Mouse (Mus musculus): ENCODE results near the gene Odf3.
"Not testable (repeated sequence)": the region's sequence is repeated elsewhere in the genome, so short reads cannot be mapped to it uniquely, and the experiment has no call there.

The Odf3 gene

DNA sequence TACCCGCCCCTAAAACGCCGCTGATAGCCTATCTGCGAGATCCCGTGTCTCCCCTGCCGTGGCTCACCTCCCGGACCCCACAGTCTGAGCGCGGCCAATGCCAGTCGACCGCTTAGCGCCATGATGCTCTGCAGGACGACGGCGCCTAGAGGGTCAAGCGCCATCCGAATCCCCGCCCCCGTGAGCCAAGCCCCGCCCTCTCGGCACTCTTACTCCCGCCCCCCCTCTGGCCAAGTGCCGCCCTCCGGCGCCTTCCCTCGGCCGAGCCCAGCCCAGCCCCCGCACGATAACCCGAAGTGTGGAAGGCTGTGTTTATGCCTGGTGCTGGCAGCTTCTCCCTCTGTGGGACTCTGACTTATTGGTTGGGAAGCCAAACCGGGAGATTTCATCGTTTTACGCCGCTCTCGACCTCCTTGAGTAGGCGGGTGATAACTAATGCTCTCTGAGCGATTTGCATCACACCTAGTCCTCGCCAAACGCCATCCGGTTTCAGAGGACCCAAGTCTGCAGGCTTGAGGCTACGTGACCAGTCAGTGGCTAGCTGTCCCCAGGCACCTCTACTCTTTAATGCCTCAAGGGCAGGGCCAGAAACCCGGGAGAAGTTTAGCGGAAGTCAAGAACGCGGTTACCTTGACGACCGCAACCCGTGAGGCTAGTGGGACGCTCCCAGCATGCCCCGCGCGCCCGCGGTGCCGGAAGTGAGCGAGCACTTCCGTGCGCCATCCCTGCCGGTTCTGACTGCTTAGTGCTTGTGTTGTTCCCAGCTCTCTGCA is 34.3 kb downstream of the Odf3 start, which contains the start of the genes Psmd13 and Sirt3:
Gene Psmd13 (plus strand): TSS at position 273 of the 773 bp plus-strand sequence.
Gene Sirt3 (minus strand): TSS at position 614 of the 773 bp plus-strand sequence.
- DNase-seq (ENCODE audit: low spot score), result peak; percentile 95

- no peak for DNase-seq (ENCODE audit: low spot score)
These were observed 34.8 kb downstream of the Odf3 start for GRCm38 (mm10) chr7:140882469-140882803.

DNA sequence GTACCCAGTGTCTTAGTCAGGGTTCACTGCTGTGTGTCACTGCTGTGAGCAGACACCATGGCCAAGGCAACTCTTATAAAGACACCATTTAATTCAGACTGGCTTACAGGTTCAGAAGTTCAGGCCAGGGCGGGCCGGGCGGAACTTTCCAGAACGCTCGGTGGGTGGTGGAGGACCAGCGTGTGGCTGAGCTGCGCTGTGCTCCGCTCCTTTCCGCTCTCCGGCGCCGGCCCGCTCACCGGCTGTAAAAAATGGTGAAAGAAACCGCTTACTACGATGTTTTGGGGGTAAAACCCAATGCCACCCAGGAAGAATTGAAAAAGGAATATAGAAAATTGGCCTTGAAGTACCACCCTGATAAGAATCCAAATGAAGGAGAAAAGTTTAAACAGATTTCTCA is 43.0 kb downstream of the Odf3 start:
- DNase-seq (ENCODE audit: low spot score), result not testable (repeated sequence)

DNA sequence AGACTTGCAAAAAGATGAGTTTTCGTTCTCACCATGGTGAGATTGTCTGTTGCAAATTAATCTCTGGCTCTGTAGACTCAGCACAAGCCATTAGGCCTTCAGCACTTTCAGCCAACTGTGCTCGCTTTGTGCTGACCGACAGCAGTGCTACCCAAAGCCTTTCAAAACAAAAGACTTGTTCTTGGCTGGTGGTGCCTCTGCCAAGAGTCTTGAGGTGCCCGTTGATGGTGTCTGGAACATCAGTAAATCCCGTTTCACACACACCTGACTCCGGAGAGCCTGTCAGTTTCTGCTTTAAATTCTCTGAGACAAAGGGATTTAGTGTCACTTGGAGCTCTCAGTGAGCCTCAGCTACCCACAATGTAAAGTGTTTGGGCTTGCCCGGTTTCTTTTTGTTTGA is 46.4 kb downstream of the Odf3 start:
- DNase-seq (ENCODE audit: low spot score), result no peak

GRCm38 (mm10) chr7:140894611-140895010 is 47.0 kb downstream of the Odf3 start:
- DNase-seq (ENCODE audit: low spot score), result no peak

GRCm38 (mm10) chr7:140897863-140898262 is 50.3 kb downstream of the Odf3 start:
- no peak for DNase-seq (ENCODE audit: low spot score)

DNA sequence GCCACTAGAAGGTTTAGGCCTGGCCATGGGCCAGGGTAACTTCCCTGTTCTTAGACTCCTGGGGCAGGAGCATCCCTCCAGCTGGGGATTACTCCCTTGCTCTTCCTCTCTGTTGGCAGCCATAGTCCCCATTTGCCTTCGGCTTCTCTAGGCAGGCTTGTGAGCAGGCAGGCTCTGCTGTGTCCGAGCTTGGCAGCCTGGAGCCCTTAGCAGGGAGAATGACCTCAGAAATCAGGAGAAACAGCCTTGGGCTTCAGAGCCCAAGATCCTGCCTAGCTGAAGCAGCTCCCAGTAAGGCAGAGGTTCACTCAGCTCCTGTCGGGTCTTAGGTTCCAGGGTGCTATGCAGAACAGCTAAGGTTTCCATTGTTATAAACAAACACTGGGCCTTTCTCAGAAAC is 51.5 kb downstream of the Odf3 start:
- DNase-seq (ENCODE audit: low spot score), result no peak

- no peak for DNase-seq (ENCODE audit: low spot score)
These were observed 52.6 kb downstream of the Odf3 start, which contains the start of gene Cox8b for GRCm38 (mm10) chr7:140900220-140900619. Gene Cox8b (minus strand): TSS chr7:140900446.
